Mouse (Mus musculus) ovary, adult 10 weeks (tissue): ENCODE data around the gene Ei24. TPM values are rescaled to one million over a fixed set of nuclear protein-coding genes. Genes with fewer than 3 reads are reported as not detected.

Experiments
- polyA plus RNA-seq: library from polyadenylated mRNA; stranded (reverse); fragments of 350-450 nt; fragmentation: Illumina TruSeq; extraction: RNeasy Lipid Tissue Mini Kit (QIAGEN cat#74804); gene quantifications from one replicate; pipeline ENCODE4 v1.2.3, GENCODE M21; 2014

Ei24 gene
- polyA plus RNA-seq: 201 TPM

GRCm38 (mm10) chr9:36796781-36797555, at the start of gene Ei24:
Gene Ei24, minus strand, starts transcription at chr9:36797393.

DNA sequence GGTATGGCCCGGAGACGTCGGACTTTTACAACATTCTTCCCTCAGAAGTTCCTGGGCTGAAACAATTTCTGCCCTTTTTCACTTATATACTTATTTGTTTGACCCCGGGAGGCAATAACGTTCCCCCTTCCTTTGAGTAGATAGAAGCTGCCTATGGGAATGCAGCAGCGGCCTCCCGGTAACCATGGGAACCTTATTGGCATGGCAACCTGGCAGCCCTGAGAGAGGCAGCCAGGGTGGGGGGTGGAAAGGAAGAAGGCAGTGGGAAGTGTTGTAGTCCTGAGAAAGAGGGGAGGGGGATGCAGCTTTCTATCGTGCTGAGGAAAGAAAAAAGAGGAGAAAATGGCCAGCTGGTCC, 24.4 kb upstream of the Ei24 start, which contains the start of gene Fez1:
TSS of gene Fez1 (plus strand) at position 221 of the 357 bp plus-strand sequence.

DNA sequence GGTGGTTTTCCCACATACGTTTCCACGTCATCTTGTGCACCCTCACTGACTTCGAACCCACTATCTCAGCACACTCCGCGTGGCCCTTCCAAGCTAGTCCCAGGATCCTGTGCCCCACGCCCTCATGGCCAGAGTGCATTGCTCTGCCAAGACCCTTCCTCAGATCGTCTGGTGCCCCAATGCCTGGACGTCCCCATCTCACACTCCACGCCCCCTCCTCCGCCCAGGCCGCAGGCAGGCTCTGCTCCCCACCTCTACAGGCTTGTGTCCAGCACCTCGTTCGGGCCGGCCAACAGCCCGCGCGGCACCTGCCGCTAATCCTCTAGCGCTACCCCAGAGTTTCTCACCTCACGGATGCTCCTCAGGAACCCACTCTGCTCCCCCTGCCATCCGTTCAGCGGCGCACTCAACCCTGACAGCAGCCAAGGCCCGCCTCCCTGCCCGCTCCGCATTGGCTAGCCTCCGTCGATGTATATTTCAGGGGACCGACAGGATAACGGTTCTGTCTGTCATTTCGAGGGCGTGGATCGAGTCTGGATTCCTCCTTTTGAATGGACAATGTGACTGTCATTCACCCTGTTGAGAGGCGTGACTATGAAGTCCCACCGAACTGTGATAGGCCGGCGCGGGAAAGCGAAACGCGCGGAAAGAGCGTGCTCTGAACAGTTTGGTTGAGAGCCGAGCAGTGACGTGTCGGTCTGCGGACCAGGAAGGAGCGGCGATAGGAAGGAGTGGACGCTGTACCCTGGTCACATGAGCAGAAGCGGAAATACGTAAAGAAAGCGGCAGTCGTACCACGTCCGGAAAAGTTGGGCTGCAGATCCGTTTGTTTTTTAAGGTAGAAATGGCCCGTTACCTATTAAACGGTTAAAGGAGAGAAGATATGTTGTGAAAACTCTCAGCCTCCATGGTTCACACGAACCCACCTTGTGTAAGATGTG, 29.7 kb downstream of the Ei24 start, which contains the start of gene Stt3a:
TSS of gene Stt3a (minus strand) at position 477 of the 941 bp plus-strand sequence.

Other genes with a start within 250 kb of the Ei24 start
- not detected for gene Gm17689, start 214.8 kb downstream of the Ei24 start, polyA plus RNA-seq
- 1.00 TPM for gene A630095E13Rik, start 154.0 kb downstream of the Ei24 start, polyA plus RNA-seq
- not detected for gene Acrv1, start 104.2 kb downstream of the Ei24 start, polyA plus RNA-seq
- 130 TPM for gene Chek1, start 70.3 kb downstream of the Ei24 start, polyA plus RNA-seq
- 672 TPM for gene Stt3a, start 29.7 kb downstream of the Ei24 start, polyA plus RNA-seq
- 9.0 TPM for gene Fez1, start 24.5 kb upstream of the Ei24 start, polyA plus RNA-seq